Mouse (Mus musculus) megakaryocyte, embryonic 14.5 days (primary cell): ENCODE measurements around the gene Ppp1r13b. TPM values are rescaled to one million over a fixed set of nuclear protein-coding genes. Genes with fewer than 3 reads are reported as not detected.
A peak's percentile ranks its signal among the peaks of the same experiment; 100 is the strongest.

ENCODE experiments used
- H3K27me3 ChIP-seq: replicated peaks from 2 replicates; pipeline ENCODE3; 2012; ENCODE audit warnings: inconsistent platforms
- H3K36me3 ChIP-seq: replicated peaks from 2 replicates; pipeline ENCODE3; 2012; ENCODE audit warnings: low read length, inconsistent platforms, mixed read lengths
- H3K4me1 ChIP-seq: 2 replicates; pipeline ENCODE4 v1.6.1; 2012; ENCODE audit warnings: inconsistent platforms
- H3K4me3 ChIP-seq: replicated peaks from 2 replicates; pipeline ENCODE3; 2012; ENCODE audit warnings: moderate library complexity, mild to moderate bottlenecking, inconsistent platforms
- H3K9me3 ChIP-seq: 2 replicates; pipeline ENCODE4 v1.6.1; 2012; ENCODE audit warnings: inconsistent platforms
- FLI1 ChIP-seq: IDR thresholded peaks from 2 replicates; pipeline ENCODE4 v1.6.1; 2012; ENCODE audit warnings: low read length, inconsistent platforms, mixed read lengths
- GATA1 ChIP-seq: IDR thresholded peaks from 3 replicates; pipeline ENCODE4 v1.6.1; 2012; ENCODE audit warnings: mixed read lengths, low read length, inconsistent platforms, borderline replicate concordance
- polyA plus RNA-seq: library from polyadenylated mRNA; stranded (reverse); fragments of >175 nt; gene quantifications from 2 replicates; pipeline ENCODE4 v1.2.3, GENCODE M21; 2012; ENCODE audit warnings: low replicate concordance; ENCODE audit not compliant: insufficient read depth

The Ppp1r13b gene
- polyA plus RNA-seq, 1 experiment: 15.6 TPM

GRCm38 (mm10) chr12:111902488-111902887 lies 5.4 kb downstream of the Ppp1r13b start:
- H3K27me3 ChIP-seq: no peaks in the 10 kb centered on the region
- TF ChIP-seq FLI1: no peak
- TF ChIP-seq GATA1: no peak
- no peaks in the 10 kb centered on the region for H3K9me3 ChIP-seq
- H3K4me3 ChIP-seq: no peak overlapping the region
- peaks cover 22% of the 10 kb centered on the region for H3K36me3 ChIP-seq
- H3K4me1 ChIP-seq: peaks cover 92% of the 10 kb centered on the region

GRCm38 (mm10) chr12:111901105-111901875 lies 6.6 kb downstream of the Ppp1r13b start:
- Histone ChIP-seq H3K4me1 (peaks cover 96% of the 10 kb centered on the region), H3K27me3 (no peaks in the 10 kb centered on the region), H3K4me3 (peak overlapping the region; percentile 67), H3K9me3 (no peaks in the 10 kb centered on the region), H3K36me3 (peaks cover 22% of the 10 kb centered on the region)
- no peak for TF ChIP-seq GATA1
- TF ChIP-seq FLI1: no peak

GRCm38 (mm10) chr12:111899646-111900045 lies 8.3 kb downstream of the Ppp1r13b start:
- H3K4me3 ChIP-seq: no peak overlapping the region
- TF ChIP-seq FLI1: no peak
- no peak for TF ChIP-seq GATA1
- H3K9me3 ChIP-seq: no peaks in the 10 kb centered on the region
- peaks cover 20% of the 10 kb centered on the region for H3K36me3 ChIP-seq
- H3K4me1 ChIP-seq: peaks cover 99% of the 10 kb centered on the region
- H3K27me3 ChIP-seq: no peaks in the 10 kb centered on the region

GRCm38 (mm10) chr12:111898686-111899085 lies 9.2 kb downstream of the Ppp1r13b start:
- no peaks in the 10 kb centered on the region for H3K9me3 ChIP-seq
- peaks cover 98% of the 10 kb centered on the region for H3K4me1 ChIP-seq
- H3K27me3 ChIP-seq: no peaks in the 10 kb centered on the region
- TF ChIP-seq GATA1 (no peak), FLI1 (no peak)
- peaks cover 11% of the 10 kb centered on the region for H3K36me3 ChIP-seq
- H3K4me3 ChIP-seq: no peak overlapping the region

DNA sequence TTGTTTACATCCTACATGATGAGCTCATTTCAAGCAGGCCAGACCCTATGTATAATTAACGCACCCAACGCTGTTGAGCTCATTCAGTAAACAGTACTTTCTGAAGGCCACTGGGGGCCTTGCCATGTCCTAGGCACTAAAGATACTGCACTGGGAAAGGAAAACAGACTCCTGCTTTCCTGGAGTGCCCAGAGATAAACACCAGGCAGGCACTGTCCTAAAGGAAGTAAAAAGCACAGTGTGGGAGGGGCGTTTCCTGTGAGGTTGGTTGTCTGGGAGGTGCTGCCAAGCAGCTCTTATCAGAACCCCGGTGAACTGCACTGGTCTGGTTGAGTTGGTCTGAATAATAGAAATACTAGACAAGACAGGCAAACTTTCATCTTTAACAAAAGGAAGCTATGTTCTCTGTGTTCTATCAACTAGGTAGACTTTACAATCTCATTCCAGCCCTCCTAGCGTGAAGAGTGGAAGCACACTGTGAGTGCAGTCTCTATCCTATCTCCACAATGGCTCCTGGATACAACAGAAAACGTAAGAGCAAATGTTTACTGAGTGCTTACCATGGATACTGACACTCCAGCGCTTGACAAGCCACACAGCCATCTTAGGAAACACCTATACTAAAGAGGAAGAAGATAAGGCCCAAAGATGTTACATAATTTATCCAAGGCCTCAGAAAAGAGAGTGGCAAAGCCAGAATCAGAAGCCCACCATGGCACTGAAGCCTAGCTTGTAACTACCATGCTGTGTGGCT lies 10.8 kb downstream of the Ppp1r13b start:
- Histone ChIP-seq H3K4me1 (peaks cover 98% of the 10 kb centered on the region), H3K4me3 (peak overlapping the region; percentile 85), H3K9me3 (no peaks in the 10 kb centered on the region), H3K36me3 (peaks cover 17% of the 10 kb centered on the region), H3K27me3 (no peaks in the 10 kb centered on the region)
- peak; percentile 44; the same call in 1 of the 2 replicates for TF ChIP-seq FLI1
- peak; percentile 56; the same call in 1 of the 3 replicates for TF ChIP-seq GATA1

DNA sequence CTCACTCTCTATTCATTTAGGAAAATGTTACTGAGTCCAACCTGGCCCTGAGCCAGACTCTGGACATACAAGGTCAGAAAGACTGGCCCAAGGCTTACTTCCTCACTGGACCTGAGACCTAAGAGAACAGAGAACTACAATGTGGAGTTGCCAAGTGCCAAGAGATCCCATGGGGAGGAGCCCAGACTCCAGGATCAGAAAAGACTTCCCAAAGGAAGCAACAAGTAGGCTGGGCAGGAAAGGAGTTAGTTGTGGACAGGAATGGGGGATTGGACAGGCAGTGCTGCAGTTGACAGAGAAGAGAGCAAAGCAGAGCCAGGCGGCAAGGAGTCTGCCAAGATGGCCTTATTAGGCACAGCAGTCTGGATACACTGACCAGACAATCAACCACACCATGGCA lies 13.8 kb downstream of the Ppp1r13b start:
- no peaks in the 10 kb centered on the region for H3K9me3 ChIP-seq
- no peaks in the 10 kb centered on the region for H3K27me3 ChIP-seq
- H3K4me1 ChIP-seq: peaks cover 95% of the 10 kb centered on the region
- no peak for TF ChIP-seq GATA1
- TF ChIP-seq FLI1: no peak
- H3K36me3 ChIP-seq: peaks cover 23% of the 10 kb centered on the region
- H3K4me3 ChIP-seq: peak overlapping the region; percentile 79

DNA sequence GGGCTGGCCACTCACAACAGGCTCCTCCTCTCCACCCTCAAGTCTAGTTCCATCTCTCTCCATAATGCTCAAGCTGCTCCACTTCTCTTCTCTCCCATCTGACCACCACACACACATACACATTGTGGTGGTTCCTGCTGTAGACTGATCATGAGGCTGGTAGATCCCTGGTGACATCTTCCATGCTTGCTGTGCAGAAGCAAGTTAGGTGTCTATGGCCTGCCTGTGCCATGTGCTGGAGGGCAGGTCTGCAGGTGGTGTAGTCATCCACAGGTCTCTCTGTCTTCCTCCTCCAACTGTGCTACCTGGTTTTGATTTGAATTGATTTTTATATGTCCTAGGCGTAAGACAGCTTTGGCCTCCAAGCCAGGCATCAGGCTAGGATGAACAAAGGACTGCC lies 14.9 kb downstream of the Ppp1r13b start:
- no peaks in the 10 kb centered on the region for H3K9me3 ChIP-seq
- H3K36me3 ChIP-seq: peaks cover 29% of the 10 kb centered on the region
- H3K4me1 ChIP-seq: peaks cover 95% of the 10 kb centered on the region
- H3K27me3 ChIP-seq: no peaks in the 10 kb centered on the region
- TF ChIP-seq FLI1: no peak
- no peak for TF ChIP-seq GATA1
- H3K4me3 ChIP-seq: peak overlapping the region; percentile 4

GRCm38 (mm10) chr12:111891800-111892199 lies 16.1 kb downstream of the Ppp1r13b start:
- no peaks in the 10 kb centered on the region for H3K27me3 ChIP-seq
- no peaks in the 10 kb centered on the region for H3K9me3 ChIP-seq
- peaks cover 94% of the 10 kb centered on the region for H3K4me1 ChIP-seq
- peaks cover 31% of the 10 kb centered on the region for H3K36me3 ChIP-seq
- TF ChIP-seq FLI1 (no peak), GATA1 (no peak)
- no peak overlapping the region for H3K4me3 ChIP-seq

GRCm38 (mm10) chr12:111889251-111889650 lies 18.7 kb downstream of the Ppp1r13b start:
- Histone ChIP-seq H3K4me3 (no peak overlapping the region), H3K9me3 (no peaks in the 10 kb centered on the region), H3K36me3 (peaks cover 45% of the 10 kb centered on the region), H3K27me3 (no peaks in the 10 kb centered on the region), H3K4me1 (peaks cover 94% of the 10 kb centered on the region)
- TF ChIP-seq FLI1 (no peak), GATA1 (no peak)
